Mouse (Mus musculus): ENCODE results near the gene Ceacam19. TPM values are rescaled to one million over a fixed set of nuclear protein-coding genes. Genes with fewer than 3 reads are reported as not detected.

Ceacam19 gene
- polyA plus RNA-seq, 1 experiment from 2014 or later = not detected

- Histone ChIP-seq H3K4me3 (ENCODE audit: low read depth, low read length) (no peak overlapping the region), H3K27me3 (ENCODE audit: control insufficient read depth, insufficient read depth, low read length) (no peaks in the 10 kb centered on the region), H3K36me3 (ENCODE audit: control insufficient read depth, insufficient read depth, low read length) (no peaks in the 10 kb centered on the region), H3K4me1 (ENCODE audit: control insufficient read depth, insufficient read depth, low read length) (no peaks in the 10 kb centered on the region), H3K9ac (ENCODE audit: low read length) (no peak overlapping the region), H3K9me3 (ENCODE audit: control insufficient read depth, low read length) (no peaks in the 10 kb centered on the region), H3K4me2 (ENCODE audit: low read depth, severe bottlenecking) (no peak overlapping the region), H3K27ac (replicated peaks; ENCODE audit: low read depth, low read length) (no peak overlapping the region)
- WGBS = 89% methylated on average over 16 of the region's 16 CpGs
- ATAC-seq (ENCODE audit: insufficient number of reproducible peaks, low FRiP score, low TSS enrichment, low read depth) (no peak), DNase-seq (ENCODE audit: low spot score) (no peak)
Observed at GRCm38 (mm10) chr7:19867751-19868399, 19.9 kb downstream of the Ceacam19 start.

GRCm38 (mm10) chr7:19866490-19866889 is 21.3 kb downstream of the Ceacam19 start:
- H3K9me3 ChIP-seq (ENCODE audit: control insufficient read depth, low read length) = no peaks in the 10 kb centered on the region
- no peak for ATAC-seq (ENCODE audit: insufficient number of reproducible peaks, low FRiP score, low TSS enrichment, low read depth)
- 90% methylated on average over 6 of the region's 6 CpGs for WGBS
- H3K4me2 ChIP-seq (ENCODE audit: low read depth, severe bottlenecking) = no peak overlapping the region
- no peaks in the 10 kb centered on the region for H3K4me1 ChIP-seq (ENCODE audit: control insufficient read depth, insufficient read depth, low read length)
- H3K9ac ChIP-seq (ENCODE audit: low read length) = no peak overlapping the region
- DNase-seq (ENCODE audit: low spot score) = no peak
- H3K27me3 ChIP-seq (ENCODE audit: control insufficient read depth, insufficient read depth, low read length) = no peaks in the 10 kb centered on the region
- H3K27ac ChIP-seq (replicated peaks; ENCODE audit: low read depth, low read length) = no peak overlapping the region
- H3K4me3 ChIP-seq (ENCODE audit: low read depth, low read length) = no peak overlapping the region
- H3K36me3 ChIP-seq (ENCODE audit: control insufficient read depth, insufficient read depth, low read length) = no peaks in the 10 kb centered on the region

GRCm38 (mm10) chr7:19865246-19866036 is 22.3 kb downstream of the Ceacam19 start:
- no peak for ATAC-seq (ENCODE audit: insufficient number of reproducible peaks, low FRiP score, low TSS enrichment, low read depth)
- Histone ChIP-seq H3K9me3 (ENCODE audit: control insufficient read depth, low read length) (no peaks in the 10 kb centered on the region), H3K4me1 (ENCODE audit: control insufficient read depth, insufficient read depth, low read length) (no peaks in the 10 kb centered on the region), H3K27ac (replicated peaks; ENCODE audit: low read depth, low read length) (no peak overlapping the region), H3K36me3 (ENCODE audit: control insufficient read depth, insufficient read depth, low read length) (no peaks in the 10 kb centered on the region), H3K4me3 (ENCODE audit: low read depth, low read length) (no peak overlapping the region), H3K4me2 (ENCODE audit: low read depth, severe bottlenecking) (no peak overlapping the region), H3K27me3 (ENCODE audit: control insufficient read depth, insufficient read depth, low read length) (no peaks in the 10 kb centered on the region), H3K9ac (ENCODE audit: low read length) (no peak overlapping the region)
- 81% methylated on average over 8 of the region's 8 CpGs for WGBS
- no peak for DNase-seq (ENCODE audit: low spot score)

- Histone ChIP-seq H3K27ac (replicated peaks; ENCODE audit: low read depth, low read length) (no peak overlapping the region), H3K4me3 (ENCODE audit: low read depth, low read length) (no peak overlapping the region), H3K9me3 (ENCODE audit: control insufficient read depth, low read length) (no peaks in the 10 kb centered on the region), H3K27me3 (ENCODE audit: control insufficient read depth, insufficient read depth, low read length) (no peaks in the 10 kb centered on the region), H3K9ac (ENCODE audit: low read length) (no peak overlapping the region), H3K36me3 (ENCODE audit: control insufficient read depth, insufficient read depth, low read length) (no peaks in the 10 kb centered on the region), H3K4me2 (ENCODE audit: low read depth, severe bottlenecking) (no peak overlapping the region), H3K4me1 (ENCODE audit: control insufficient read depth, insufficient read depth, low read length) (no peaks in the 10 kb centered on the region)
- no peak for DNase-seq (ENCODE audit: low spot score)
- WGBS = 45% methylated on average over 2 of the region's 2 CpGs
- no peak for ATAC-seq (ENCODE audit: insufficient number of reproducible peaks, low FRiP score, low TSS enrichment, low read depth)
Observed at GRCm38 (mm10) chr7:19864241-19864640, 23.5 kb downstream of the Ceacam19 start.

GRCm38 (mm10) chr7:19861199-19861598 is 26.6 kb downstream of the Ceacam19 start, which contains the start of gene Ceacam16:
TSS of gene Ceacam16 (minus strand) at chr7:19861299.
- DNase-seq (ENCODE audit: low spot score) (no peak), ATAC-seq (ENCODE audit: insufficient number of reproducible peaks, low FRiP score, low TSS enrichment, low read depth) (no peak)
- H3K4me1 ChIP-seq (ENCODE audit: control insufficient read depth, insufficient read depth, low read length) = no peaks in the 10 kb centered on the region
- H3K27me3 ChIP-seq (ENCODE audit: control insufficient read depth, insufficient read depth, low read length) = 0 out of 2 replicates have a peak, but pooled peaks cover 2% of the 10 kb centered on the region
- no peak within 1 kb of the TSS for H3K4me3 ChIP-seq (ENCODE audit: low read depth, low read length)
- no peaks in the 10 kb centered on the region for H3K36me3 ChIP-seq (ENCODE audit: control insufficient read depth, insufficient read depth, low read length)
- H3K9ac ChIP-seq (ENCODE audit: low read length) = no peak within 1 kb of the TSS
- 79% methylated on average over 9 of the region's 9 CpGs for WGBS
- H3K4me2 ChIP-seq (ENCODE audit: low read depth, severe bottlenecking) = no peak within 1 kb of the TSS
- no peaks in the 10 kb centered on the region for H3K9me3 ChIP-seq (ENCODE audit: control insufficient read depth, low read length)
- no peak within 1 kb of the TSS for H3K27ac ChIP-seq (replicated peaks; ENCODE audit: low read depth, low read length)

- H3K9me3 ChIP-seq (ENCODE audit: control insufficient read depth, low read length) = no peaks in the 10 kb centered on the region
- 68% methylated on average over 10 of the region's 10 CpGs for WGBS
- ATAC-seq (ENCODE audit: insufficient number of reproducible peaks, low FRiP score, low TSS enrichment, low read depth) = no peak
- no peak overlapping the region for H3K27ac ChIP-seq (replicated peaks; ENCODE audit: low read depth, low read length)
- H3K4me3 ChIP-seq (ENCODE audit: low read depth, low read length) = no peak overlapping the region
- H3K4me2 ChIP-seq (ENCODE audit: low read depth, severe bottlenecking) = no peak overlapping the region
- no peaks in the 10 kb centered on the region for H3K4me1 ChIP-seq (ENCODE audit: control insufficient read depth, insufficient read depth, low read length)
- no peak for DNase-seq (ENCODE audit: low spot score)
- H3K9ac ChIP-seq (ENCODE audit: low read length) = no peak overlapping the region
- no peaks in the 10 kb centered on the region for H3K36me3 ChIP-seq (ENCODE audit: control insufficient read depth, insufficient read depth, low read length)
- H3K27me3 ChIP-seq (ENCODE audit: control insufficient read depth, insufficient read depth, low read length) = 0 out of 2 replicates have a peak, but pooled peaks cover 2% of the 10 kb centered on the region
Observed at GRCm38 (mm10) chr7:19859740-19860139, 28.0 kb downstream of the Ceacam19 start.

- Histone ChIP-seq H3K36me3 (ENCODE audit: control insufficient read depth, insufficient read depth, low read length) (no peaks in the 10 kb centered on the region), H3K4me2 (ENCODE audit: low read depth, severe bottlenecking) (no peak overlapping the region), H3K4me3 (ENCODE audit: low read depth, low read length) (no peak overlapping the region), H3K4me1 (ENCODE audit: control insufficient read depth, insufficient read depth, low read length) (no peaks in the 10 kb centered on the region), H3K9me3 (ENCODE audit: control insufficient read depth, low read length) (no peaks in the 10 kb centered on the region), H3K27ac (replicated peaks; ENCODE audit: low read depth, low read length) (no peak overlapping the region), H3K9ac (ENCODE audit: low read length) (no peak overlapping the region), H3K27me3 (ENCODE audit: control insufficient read depth, insufficient read depth, low read length) (peaks cover 8% of the 10 kb centered on the region; the same call in 1 of the 2 replicates)
- no peak for DNase-seq (ENCODE audit: low spot score)
- no peak for ATAC-seq (ENCODE audit: insufficient number of reproducible peaks, low FRiP score, low TSS enrichment, low read depth)
- WGBS = 85% methylated on average over 6 of the region's 6 CpGs
Observed at GRCm38 (mm10) chr7:19856283-19856682, 31.5 kb downstream of the Ceacam19 start.

GRCm38 (mm10) chr7:19855663-19856062 is 32.1 kb downstream of the Ceacam19 start:
- Histone ChIP-seq H3K9ac (ENCODE audit: low read length) (no peak overlapping the region), H3K9me3 (ENCODE audit: control insufficient read depth, low read length) (no peaks in the 10 kb centered on the region), H3K4me3 (ENCODE audit: low read depth, low read length) (no peak overlapping the region), H3K4me2 (ENCODE audit: low read depth, severe bottlenecking) (no peak overlapping the region), H3K27ac (replicated peaks; ENCODE audit: low read depth, low read length) (no peak overlapping the region), H3K27me3 (ENCODE audit: control insufficient read depth, insufficient read depth, low read length) (peaks cover 11% of the 10 kb centered on the region; the same call in 1 of the 2 replicates), H3K4me1 (ENCODE audit: control insufficient read depth, insufficient read depth, low read length) (no peaks in the 10 kb centered on the region), H3K36me3 (ENCODE audit: control insufficient read depth, insufficient read depth, low read length) (no peaks in the 10 kb centered on the region)
- DNase-seq (ENCODE audit: low spot score) (no peak), ATAC-seq (ENCODE audit: insufficient number of reproducible peaks, low FRiP score, low TSS enrichment, low read depth) (no peak)
- 90% methylated on average over 5 of the region's 5 CpGs for WGBS
